Mouse (Mus musculus): ENCODE measurements at regions not wholly inside any gene's neighbourhood (a gene's known extent, or its start where the extent isn't known, plus 50 kb on each side); places are given as distances from the start of the nearest gene placed in this dataset.

- 93% methylated on average over 2 of the region's 2 CpGs for WGBS
- Histone ChIP-seq H3K27me3 (ENCODE audit: control insufficient read depth, insufficient read depth, low read length) (no peaks in the 10 kb centered on the region), H3K27ac (ENCODE audit: control insufficient read depth, insufficient read depth, low read length) (no peak overlapping the region), H3K4me3 (ENCODE audit: control insufficient read depth, insufficient read depth, low read length) (no peak overlapping the region), H3K4me1 (replicated peaks; ENCODE audit: control insufficient read depth, insufficient read depth, low read length) (peaks cover 5% of the 10 kb centered on the region; the same call in 1 of the 2 replicates), H3K36me3 (ENCODE audit: control insufficient read depth, insufficient read depth, low read length) (no peaks in the 10 kb centered on the region)
- no peak for DNase-seq
- no peak for TF ChIP-seq POLR2A (IDR thresholded peaks at IDR 0.05; ENCODE audit: control insufficient read depth, extremely low read depth, insufficient read depth, low read length, poor library complexity)
- no peak for TF ChIP-seq CTCF (IDR thresholded peaks at IDR 0.05; ENCODE audit: borderline replicate concordance, control insufficient read depth, extremely low read depth, insufficient read depth, low read length, poor library complexity)
Measured at GRCm38 (mm10) chr1:92343768-92344167, 129.9 kb downstream of the Ndufa10 start.

GRCm38 (mm10) chr1:92343161-92343598 is 130.5 kb downstream of the Ndufa10 start:
- DNase-seq: no peak
- Histone ChIP-seq H3K27ac (ENCODE audit: control insufficient read depth, insufficient read depth, low read length) (no peak overlapping the region), H3K27me3 (ENCODE audit: control insufficient read depth, insufficient read depth, low read length) (no peaks in the 10 kb centered on the region), H3K4me3 (ENCODE audit: control insufficient read depth, insufficient read depth, low read length) (no peak overlapping the region), H3K36me3 (ENCODE audit: control insufficient read depth, insufficient read depth, low read length) (no peaks in the 10 kb centered on the region), H3K4me1 (replicated peaks; ENCODE audit: control insufficient read depth, insufficient read depth, low read length) (peaks cover 5% of the 10 kb centered on the region; the same call in 1 of the 2 replicates)
- WGBS: 97% methylated on average over 5 of the region's 5 CpGs
- TF ChIP-seq POLR2A (IDR thresholded peaks at IDR 0.05; ENCODE audit: control insufficient read depth, extremely low read depth, insufficient read depth, low read length, poor library complexity) (no peak), CTCF (IDR thresholded peaks at IDR 0.05; ENCODE audit: borderline replicate concordance, control insufficient read depth, extremely low read depth, insufficient read depth, low read length, poor library complexity) (no peak)

- Histone ChIP-seq H3K4me3 (ENCODE audit: control insufficient read depth, insufficient read depth, low read length) (no peak overlapping the region), H3K27ac (ENCODE audit: control insufficient read depth, insufficient read depth, low read length) (no peak overlapping the region), H3K27me3 (ENCODE audit: control insufficient read depth, insufficient read depth, low read length) (no peaks in the 10 kb centered on the region), H3K4me1 (replicated peaks; ENCODE audit: control insufficient read depth, insufficient read depth, low read length) (peaks cover 5% of the 10 kb centered on the region; the same call in 1 of the 2 replicates), H3K36me3 (ENCODE audit: control insufficient read depth, insufficient read depth, low read length) (no peaks in the 10 kb centered on the region)
- no peak for TF ChIP-seq CTCF (IDR thresholded peaks at IDR 0.05; ENCODE audit: borderline replicate concordance, control insufficient read depth, extremely low read depth, insufficient read depth, low read length, poor library complexity)
- no peak for TF ChIP-seq POLR2A (IDR thresholded peaks at IDR 0.05; ENCODE audit: control insufficient read depth, extremely low read depth, insufficient read depth, low read length, poor library complexity)
- WGBS: 95% methylated on average over 12 of the region's 12 CpGs
- no peak for DNase-seq
Measured at GRCm38 (mm10) chr1:92341846-92342540, 131.7 kb downstream of the Ndufa10 start.

GRCm38 (mm10) chr1:92340644-92341043 is 133.0 kb downstream of the Ndufa10 start:
- 93% methylated on average over 7 of the region's 7 CpGs for WGBS
- peaks cover 5% of the 10 kb centered on the region; the same call in 1 of the 2 replicates for H3K4me1 ChIP-seq (replicated peaks; ENCODE audit: control insufficient read depth, insufficient read depth, low read length)
- no peak for TF ChIP-seq POLR2A (IDR thresholded peaks at IDR 0.05; ENCODE audit: control insufficient read depth, extremely low read depth, insufficient read depth, low read length, poor library complexity)
- TF ChIP-seq CTCF (IDR thresholded peaks at IDR 0.05; ENCODE audit: borderline replicate concordance, control insufficient read depth, extremely low read depth, insufficient read depth, low read length, poor library complexity): no peak
- H3K4me3 ChIP-seq (ENCODE audit: control insufficient read depth, insufficient read depth, low read length): no peak overlapping the region
- H3K27me3 ChIP-seq (ENCODE audit: control insufficient read depth, insufficient read depth, low read length): no peaks in the 10 kb centered on the region
- DNase-seq: no peak
- H3K27ac ChIP-seq (ENCODE audit: control insufficient read depth, insufficient read depth, low read length): no peak overlapping the region
- no peaks in the 10 kb centered on the region for H3K36me3 ChIP-seq (ENCODE audit: control insufficient read depth, insufficient read depth, low read length)

- Histone ChIP-seq H3K4me3 (ENCODE audit: control insufficient read depth, insufficient read depth, low read length) (no peak overlapping the region), H3K27ac (ENCODE audit: control insufficient read depth, insufficient read depth, low read length) (no peak overlapping the region), H3K27me3 (ENCODE audit: control insufficient read depth, insufficient read depth, low read length) (no peaks in the 10 kb centered on the region), H3K4me1 (replicated peaks; ENCODE audit: control insufficient read depth, insufficient read depth, low read length) (peaks cover under 1% of the 10 kb centered on the region; the same call in 1 of the 2 replicates), H3K36me3 (ENCODE audit: control insufficient read depth, insufficient read depth, low read length) (no peaks in the 10 kb centered on the region)
- 95% methylated on average over 1 of the region's 1 CpGs for WGBS
- no peak for TF ChIP-seq POLR2A (IDR thresholded peaks at IDR 0.05; ENCODE audit: control insufficient read depth, extremely low read depth, insufficient read depth, low read length, poor library complexity)
- TF ChIP-seq CTCF (IDR thresholded peaks at IDR 0.05; ENCODE audit: borderline replicate concordance, control insufficient read depth, extremely low read depth, insufficient read depth, low read length, poor library complexity): no peak
- DNase-seq: no peak
Measured at GRCm38 (mm10) chr1:92338589-92338988, 135.1 kb downstream of the Ndufa10 start.

GRCm38 (mm10) chr1:92337450-92337849 is 136.2 kb downstream of the Ndufa10 start:
- TF ChIP-seq CTCF (IDR thresholded peaks at IDR 0.05; ENCODE audit: borderline replicate concordance, control insufficient read depth, extremely low read depth, insufficient read depth, low read length, poor library complexity) (no peak), POLR2A (IDR thresholded peaks at IDR 0.05; ENCODE audit: control insufficient read depth, extremely low read depth, insufficient read depth, low read length, poor library complexity) (no peak)
- Histone ChIP-seq H3K27ac (ENCODE audit: control insufficient read depth, insufficient read depth, low read length) (no peak overlapping the region), H3K36me3 (ENCODE audit: control insufficient read depth, insufficient read depth, low read length) (no peaks in the 10 kb centered on the region), H3K4me1 (replicated peaks; ENCODE audit: control insufficient read depth, insufficient read depth, low read length) (no peaks in the 10 kb centered on the region), H3K27me3 (ENCODE audit: control insufficient read depth, insufficient read depth, low read length) (no peaks in the 10 kb centered on the region), H3K4me3 (ENCODE audit: control insufficient read depth, insufficient read depth, low read length) (no peak overlapping the region)
- WGBS: 91% methylated on average over 8 of the region's 8 CpGs
- no peak for DNase-seq

Measured in thymus, adult 2 months (tissue).